Mouse (Mus musculus): ENCODE data around the gene Ppp2r3a. TPM values are rescaled to one million over a fixed set of nuclear protein-coding genes. Genes with fewer than 3 reads are reported as not detected.
A peak's percentile ranks its signal among the peaks of the same experiment; 100 is the strongest.

Gene Ppp2r3a
- total RNA-seq, 2 experiments from 2014 or later: 7.9 to 12.4 TPM

GRCm38 (mm10) chr9:101253136-101253535 lies 1.5 kb upstream of the Ppp2r3a start:
- no peak for ATAC-seq (replicated peaks; ENCODE audit: poor library complexity)

GRCm38 (mm10) chr9:101252541-101252940 lies 946 bp upstream of the Ppp2r3a start:
- ATAC-seq (replicated peaks; ENCODE audit: poor library complexity): no peak

- peak; percentile 64 for ATAC-seq (replicated peaks; ENCODE audit: poor library complexity)
Observed at GRCm38 (mm10) chr9:101250981-101251643, 483 bp downstream of the Ppp2r3a start.

GRCm38 (mm10) chr9:101250486-101250885 lies 1.1 kb downstream of the Ppp2r3a start:
- ATAC-seq (replicated peaks; ENCODE audit: poor library complexity): no peak

GRCm38 (mm10) chr9:101249626-101250025 lies 2.0 kb downstream of the Ppp2r3a start:
- no peak for ATAC-seq (replicated peaks; ENCODE audit: poor library complexity)

GRCm38 (mm10) chr9:101247541-101247940 lies 4.1 kb downstream of the Ppp2r3a start:
- no peak for ATAC-seq (replicated peaks; ENCODE audit: poor library complexity)

GRCm38 (mm10) chr9:101245493-101245892 lies 6.1 kb downstream of the Ppp2r3a start:
- ATAC-seq (replicated peaks; ENCODE audit: poor library complexity): no peak

- ATAC-seq (replicated peaks; ENCODE audit: poor library complexity): no peak
Observed at GRCm38 (mm10) chr9:101243711-101244110, 7.9 kb downstream of the Ppp2r3a start.

GRCm38 (mm10) chr9:101240161-101240560 lies 11.4 kb downstream of the Ppp2r3a start:
- ATAC-seq (replicated peaks; ENCODE audit: poor library complexity): peak; percentile 66; the same call in 1 of the 2 replicates

- ATAC-seq (replicated peaks; ENCODE audit: poor library complexity): no peak
Observed at GRCm38 (mm10) chr9:101235786-101236185, 15.8 kb downstream of the Ppp2r3a start.

GRCm38 (mm10) chr9:101232034-101232433 lies 19.6 kb downstream of the Ppp2r3a start:
- peak; percentile 87 for ATAC-seq (replicated peaks; ENCODE audit: poor library complexity)

- peak; percentile 83 for ATAC-seq (replicated peaks; ENCODE audit: poor library complexity)
Observed at GRCm38 (mm10) chr9:101230028-101230427, 21.6 kb downstream of the Ppp2r3a start.

- no peak for ATAC-seq (replicated peaks; ENCODE audit: poor library complexity)
Observed at GRCm38 (mm10) chr9:101228892-101229291, 22.7 kb downstream of the Ppp2r3a start.

GRCm38 (mm10) chr9:101207984-101208383 lies 43.6 kb downstream of the Ppp2r3a start:
- ATAC-seq (replicated peaks; ENCODE audit: poor library complexity): no peak

- no peak for ATAC-seq (replicated peaks; ENCODE audit: poor library complexity)
Observed at GRCm38 (mm10) chr9:101206516-101206915, 45.1 kb downstream of the Ppp2r3a start.

GRCm38 (mm10) chr9:101205216-101205615 lies 46.4 kb downstream of the Ppp2r3a start:
- ATAC-seq (replicated peaks; ENCODE audit: poor library complexity): no peak

- 0 out of 2 replicates have a peak, but pooled peaks have one; percentile 34 for ATAC-seq (replicated peaks; ENCODE audit: poor library complexity)
Observed at GRCm38 (mm10) chr9:101204059-101204458, 47.5 kb downstream of the Ppp2r3a start.

GRCm38 (mm10) chr9:101200627-101201026 lies 51.0 kb downstream of the Ppp2r3a start:
- no peak for ATAC-seq (replicated peaks; ENCODE audit: poor library complexity)

- ATAC-seq (replicated peaks; ENCODE audit: poor library complexity): no peak
Observed at GRCm38 (mm10) chr9:101198804-101199203, 52.8 kb downstream of the Ppp2r3a start.

- ATAC-seq (replicated peaks; ENCODE audit: poor library complexity): no peak
Observed at GRCm38 (mm10) chr9:101198261-101198660, 53.3 kb downstream of the Ppp2r3a start.

- ATAC-seq (replicated peaks; ENCODE audit: poor library complexity): peak; percentile 97
Observed at GRCm38 (mm10) chr9:101181962-101182701, 69.5 kb downstream of the Ppp2r3a start.

- no peak for ATAC-seq (replicated peaks; ENCODE audit: poor library complexity)
Observed at GRCm38 (mm10) chr9:101181291-101181690, 70.3 kb downstream of the Ppp2r3a start.

Data from megakaryocyte progenitor cell, adult 5-6 weeks (primary cell).